Comparison of ENCODE assay signal across 8 mouse cellular contexts in genomic region chr17:25133275-25133698, GRCm38 (mm10). TPM values are rescaled to one million over a fixed set of nuclear protein-coding genes. Genes with fewer than 3 reads are reported as not detected.
DNase-seq lines count a peak whose midpoint lies in the region; ATAC-seq lines count a peak whose summit lies in the region.

TSS of gene Clcn7 (plus strand) at chr17:25133391.

- peak within 1 kb of the TSS; percentile 87 for H3K4me3 ChIP-seq in hindbrain, embryonic 11.5 days (ENCODE audit: low read depth, low read length)

- H3K4me1 ChIP-seq in hindbrain, embryonic 11.5 days (replicated peaks; ENCODE audit: control insufficient read depth, insufficient read depth, low read length): peaks cover 8% of the 10 kb centered on the region

- no peaks in the 10 kb centered on the region for H3K27me3 ChIP-seq in hindbrain, embryonic 11.5 days (ENCODE audit: control insufficient read depth, insufficient read depth, low read length)

- 0% methylated on average over 40 of the region's 40 CpGs for WGBS in hindbrain, embryonic 11.5 days

- peak; percentile 96 for DNase-seq in MN1 (ENCODE audit: low spot score)
- peak; percentile 94 for DNase-seq in cerebellum, adult 9-10 months
- peak; percentile 88 to 98 for DNase-seq in frontal cortex, adult 2 months (ENCODE audit: extremely low spot score in 1 of 2, low spot score in 1 of 2)
- DNase-seq in hindbrain, embryonic 11.5 days (ENCODE audit: low spot score): peak; percentile 94
- DNase-seq in layer of hippocampus, postnatal 10 days (ENCODE audit: low spot score in 2 of 2): peak; percentile 92 to 93
- peak; percentile 96 for DNase-seq in lung, postnatal 10 days
- peak; percentile 89 for DNase-seq in ovary, postnatal 36 days (ENCODE audit: low spot score)
- peak; percentile 86 for DNase-seq in thymus, postnatal 25 days

- ATAC-seq in hindbrain, embryonic 11.5 days (ENCODE audit: low FRiP score): peak; percentile 89

- H3K36me3 ChIP-seq in hindbrain, embryonic 11.5 days (ENCODE audit: control insufficient read depth, insufficient read depth, low read length): no peaks in the 10 kb centered on the region

- H3K4me2 ChIP-seq in hindbrain, embryonic 11.5 days (replicated peaks; ENCODE audit: low read depth, low read length): peak within 1 kb of the TSS; percentile 65

- no peaks in the 10 kb centered on the region for H3K9me3 ChIP-seq in hindbrain, embryonic 11.5 days (ENCODE audit: control insufficient read depth, low read length)

- H3K27ac ChIP-seq in hindbrain, embryonic 11.5 days (ENCODE audit: low read depth, low read length): no peak within 1 kb of the TSS; the same call in 1 of the 2 replicates

- peak within 1 kb of the TSS; percentile 85 for H3K9ac ChIP-seq in hindbrain, embryonic 11.5 days (ENCODE audit: low read depth, low read length)

RNA-seq across cellular contexts. Expression of gene Clcn7, which starts in this region (rescaled TPM):
- 45.6 and 51.4 TPM in 2 replicates for polyA plus RNA-seq in frontal cortex, adult 2 months (2012; rRNA removed)
- polyA plus RNA-seq in hindbrain, embryonic 11.5 days (2014; fragmentation: Nextera tagmentation; extraction: Ambion mirVana): 16.6 and 18.7 TPM in 2 replicates
- total RNA-seq in layer of hippocampus, postnatal 10 days (2021): 10 to 100 TPM; 40.3 to 46.5 TPM
